Mouse (Mus musculus) kidney, adult 2 months (tissue): Measurements from ENCODE around the gene C130050O18Rik.

Source experiments
- CTCF ChIP-seq: fragments of 200-500 bp; conservative IDR thresholded peaks from 2 replicates; pipeline ENCODE4 v1.5.1; 2011; ENCODE audit warnings: low read depth, mild to moderate bottlenecking, control low read depth, low read length, moderate library complexity, mixed read lengths; ENCODE audit not compliant: insufficient read depth, insufficient read length
- POLR2A ChIP-seq: fragments of 200-500 bp; IDR thresholded peaks from one replicate; pipeline ENCODE4 v1.6.1; 2011; ENCODE audit warnings: low read depth, low read length, control low read depth

GRCm38 (mm10) chr5:139442962-139443361 is 37.9 kb downstream of the C130050O18Rik start:
- TF ChIP-seq POLR2A (no peak), CTCF (no peak)
